Mouse (Mus musculus): ENCODE measurements around the gene Neurl1b.

Neurl1b gene

DNA sequence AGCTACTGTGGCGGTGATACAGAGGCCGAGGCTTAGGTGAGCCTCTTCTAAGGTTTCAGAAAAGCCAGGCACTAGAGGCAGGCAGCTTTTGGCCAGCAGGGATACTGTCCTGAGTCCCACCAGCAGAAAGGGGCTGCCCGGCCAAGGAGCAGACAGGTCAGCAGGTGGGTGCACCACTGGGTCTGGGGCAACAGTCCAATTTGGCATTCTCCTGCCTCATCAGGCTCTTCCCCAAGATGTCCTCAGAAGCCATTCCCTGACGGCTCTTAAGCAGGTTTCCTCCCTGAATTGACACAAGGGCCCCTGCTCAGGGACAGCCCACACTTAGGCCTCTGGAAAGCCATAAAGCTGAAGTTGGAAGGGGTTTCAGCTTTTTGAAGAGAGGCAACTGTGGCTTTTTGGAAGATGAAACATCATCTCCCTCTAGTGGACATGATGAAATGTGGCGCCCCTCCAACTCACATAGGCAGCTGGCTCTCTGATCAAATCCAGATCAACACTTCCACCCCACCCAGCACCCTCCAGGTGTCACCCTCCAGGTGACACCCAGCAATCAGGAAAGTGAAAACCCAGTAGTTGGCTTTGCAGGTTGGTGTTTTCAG lies 37.8 kb downstream of the Neurl1b start:
- DNase-seq (ENCODE audit: low read depth, low spot score), result peak; percentile 51

DNA sequence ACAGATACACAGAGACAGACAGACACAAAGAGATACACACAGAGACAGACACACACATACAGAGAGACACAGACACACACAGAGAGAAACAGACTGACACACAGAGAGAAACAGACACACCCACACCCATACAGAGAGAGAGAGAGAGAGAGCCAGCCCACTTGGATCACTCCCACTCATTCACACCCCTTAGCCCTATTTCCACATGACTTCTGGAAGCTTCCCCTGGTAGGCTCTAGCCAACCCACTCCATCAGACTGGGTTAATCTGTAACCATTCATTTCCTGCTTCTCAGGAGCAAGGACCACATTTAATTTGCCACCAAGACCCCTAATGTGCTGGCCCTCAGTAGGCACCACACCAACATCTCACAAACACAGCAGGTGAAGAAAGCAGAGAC lies 42.9 kb downstream of the Neurl1b start:
- peak; percentile 34 for DNase-seq (ENCODE audit: low read depth, low spot score)

DNA sequence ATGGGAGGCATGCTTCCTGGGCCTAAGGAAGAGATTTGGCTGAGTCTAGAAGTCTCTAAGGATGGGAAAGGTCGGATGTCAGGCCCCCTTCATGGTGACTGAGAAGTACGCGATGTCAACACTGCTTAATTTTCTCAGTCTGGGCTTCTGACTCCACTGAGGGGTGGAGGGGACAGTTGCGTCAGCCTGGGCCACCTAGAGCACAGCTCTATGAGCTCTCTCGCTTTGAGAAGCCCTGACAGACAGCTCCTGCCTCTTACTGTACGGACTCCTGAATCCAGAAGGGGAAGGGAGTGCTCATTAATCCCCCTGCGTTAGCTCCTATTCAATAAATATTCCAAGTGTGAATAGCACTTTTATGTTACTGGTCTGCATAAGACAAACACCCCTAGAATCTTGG lies 43.4 kb downstream of the Neurl1b start:
- no peak for DNase-seq (ENCODE audit: low read depth, low spot score)

DNA sequence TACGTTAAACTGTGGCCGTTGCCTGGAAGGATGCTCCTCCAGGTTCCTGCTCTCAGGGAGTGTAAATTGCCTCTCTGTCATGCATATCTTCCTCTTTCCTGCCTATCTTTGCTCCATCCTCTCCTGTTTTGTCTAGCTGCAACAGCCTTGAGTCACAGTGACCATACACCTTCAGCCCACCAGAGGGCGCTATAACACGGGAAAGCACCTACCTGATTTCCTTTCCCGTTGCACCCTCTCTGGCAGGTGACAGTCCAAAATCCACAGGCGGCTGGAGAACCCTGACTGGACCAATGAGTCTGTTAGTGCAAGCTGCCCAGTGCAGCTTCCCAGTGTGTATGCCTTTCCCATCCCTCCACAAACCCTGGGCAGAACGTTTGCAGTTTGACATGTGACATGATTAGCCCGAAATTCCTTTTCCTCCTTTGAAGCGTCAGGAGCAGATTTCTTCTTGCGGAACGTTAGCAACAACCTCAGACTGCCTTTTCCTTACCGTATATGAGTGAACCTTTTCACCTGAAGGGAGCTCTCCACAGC lies 48.1 kb downstream of the Neurl1b start:
- no peak for DNase-seq (ENCODE audit: low read depth, low spot score)

DNA sequence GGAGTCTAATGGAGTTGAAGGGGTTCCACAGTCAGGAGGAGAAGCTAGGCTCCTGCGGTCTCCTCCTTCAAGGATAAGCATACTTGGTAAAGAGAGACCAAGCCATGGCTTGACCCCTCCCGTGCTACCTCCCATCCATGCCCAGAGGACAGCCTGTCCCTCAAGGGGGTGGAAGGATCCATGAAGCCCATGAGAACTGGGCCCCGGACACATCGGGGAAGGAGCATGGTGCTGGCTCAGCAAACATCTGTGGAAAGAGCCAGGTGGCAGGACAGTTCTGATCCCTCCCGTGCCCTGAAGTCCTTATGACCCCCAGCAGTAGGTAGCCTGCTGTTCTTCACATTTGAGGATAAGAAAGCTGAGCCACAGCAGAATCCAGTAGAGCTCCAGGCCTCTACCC lies 48.8 kb downstream of the Neurl1b start:
- no peak for DNase-seq (ENCODE audit: low read depth, low spot score)

DNA sequence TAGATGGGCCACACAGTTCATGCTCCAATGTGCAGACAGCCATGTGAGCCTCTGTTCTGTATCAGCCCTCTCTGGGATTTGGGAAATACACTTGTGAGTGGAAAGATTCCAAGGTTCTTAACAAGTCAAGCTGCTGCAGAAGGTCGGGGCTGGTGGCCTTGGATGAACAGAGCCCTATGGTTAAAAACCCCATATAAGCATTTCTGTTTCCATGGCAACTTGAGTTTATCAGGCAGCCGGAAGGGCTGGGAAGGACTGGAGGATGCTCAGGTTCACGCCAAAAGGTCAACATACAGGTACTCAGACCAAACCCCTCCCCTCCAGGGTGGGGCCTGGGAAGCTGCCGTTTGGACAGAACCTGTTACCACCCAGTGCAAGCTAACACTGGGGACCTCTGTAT lies 49.4 kb downstream of the Neurl1b start:
- DNase-seq (ENCODE audit: low read depth, low spot score), result no peak

DNA sequence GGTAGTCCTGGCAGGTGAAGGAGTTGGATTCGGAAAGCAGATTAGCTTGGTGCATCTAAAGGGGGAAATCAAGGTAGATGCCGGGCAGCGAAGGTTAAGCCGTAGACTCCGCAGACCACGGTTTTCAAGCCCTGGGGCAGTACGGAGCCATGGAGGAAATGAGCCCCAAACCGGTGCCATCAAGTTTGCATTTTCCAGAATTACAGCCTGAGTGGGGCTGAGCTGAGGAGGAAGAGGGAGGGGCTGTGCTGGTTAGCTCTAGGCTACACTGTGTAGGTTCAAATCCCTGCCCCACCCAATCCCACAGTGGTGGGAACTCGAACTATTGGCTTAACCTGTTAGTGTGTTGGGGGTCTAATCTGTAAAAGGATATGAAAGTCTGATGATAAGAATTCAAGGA lies 49.9 kb downstream of the Neurl1b start:
- DNase-seq (ENCODE audit: low read depth, low spot score), result no peak

DNA sequence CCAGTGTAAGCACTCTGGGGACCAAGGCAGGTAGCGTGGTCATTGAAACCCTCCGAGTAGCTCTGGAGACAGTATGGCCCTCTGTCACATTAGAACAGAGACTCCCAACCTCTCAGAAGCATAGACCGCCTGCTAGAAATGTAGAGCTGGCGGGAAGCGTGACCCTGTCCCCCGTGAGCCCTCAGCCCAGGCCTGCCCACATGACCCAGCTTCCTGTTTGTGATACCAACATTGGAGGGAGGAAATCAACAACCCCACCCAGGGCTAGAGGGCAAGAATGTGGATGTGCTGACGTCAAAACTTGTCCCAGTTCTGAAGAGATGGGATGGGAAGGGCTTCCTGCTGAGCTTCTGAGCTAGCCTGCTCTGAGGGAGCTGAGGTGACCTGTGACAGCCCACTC lies 50.3 kb downstream of the Neurl1b start:
- DNase-seq (ENCODE audit: low read depth, low spot score), result no peak

DNA sequence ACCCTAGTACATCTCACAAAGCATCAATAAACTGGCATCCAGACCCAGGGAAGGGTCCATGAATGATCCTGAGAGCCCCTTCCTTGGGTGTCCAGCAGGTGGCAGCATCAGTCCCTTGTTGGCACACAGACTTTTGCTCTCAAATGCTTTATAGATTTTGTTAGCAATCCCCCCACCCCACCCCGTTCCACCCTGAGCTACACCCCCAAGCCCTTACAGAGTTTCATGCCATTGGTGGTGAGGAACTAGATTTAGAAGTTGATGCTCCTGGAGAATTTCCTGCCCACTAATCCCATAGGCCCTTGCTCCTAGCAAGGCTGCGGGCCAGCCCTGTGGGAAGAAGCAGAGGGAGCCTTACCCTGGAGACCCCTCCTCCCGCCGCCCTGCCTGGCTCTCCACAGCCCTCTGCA lies 52.1 kb downstream of the Neurl1b start:
- DNase-seq (ENCODE audit: low read depth, low spot score), result no peak

DNA sequence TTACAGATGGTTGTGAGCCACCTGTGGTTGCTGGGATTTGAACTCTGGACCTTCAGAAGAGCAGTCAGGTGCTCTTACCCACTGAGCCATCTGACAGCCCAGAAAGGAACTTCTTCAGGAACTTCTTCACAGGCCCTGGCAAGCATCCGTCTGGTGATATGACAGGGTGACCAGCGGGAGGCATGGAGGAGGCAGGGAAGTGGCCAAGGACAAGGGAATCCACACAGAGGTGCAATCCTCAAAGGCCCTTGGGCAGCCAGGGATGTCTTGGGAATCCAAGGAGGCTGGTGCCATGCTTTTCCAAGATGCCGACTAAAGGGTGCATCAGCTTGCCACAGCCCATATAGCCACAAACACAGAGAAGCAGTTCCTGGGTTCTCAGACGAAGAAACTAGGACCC lies 53.0 kb downstream of the Neurl1b start:
- DNase-seq (ENCODE audit: low read depth, low spot score), result no peak

DNA sequence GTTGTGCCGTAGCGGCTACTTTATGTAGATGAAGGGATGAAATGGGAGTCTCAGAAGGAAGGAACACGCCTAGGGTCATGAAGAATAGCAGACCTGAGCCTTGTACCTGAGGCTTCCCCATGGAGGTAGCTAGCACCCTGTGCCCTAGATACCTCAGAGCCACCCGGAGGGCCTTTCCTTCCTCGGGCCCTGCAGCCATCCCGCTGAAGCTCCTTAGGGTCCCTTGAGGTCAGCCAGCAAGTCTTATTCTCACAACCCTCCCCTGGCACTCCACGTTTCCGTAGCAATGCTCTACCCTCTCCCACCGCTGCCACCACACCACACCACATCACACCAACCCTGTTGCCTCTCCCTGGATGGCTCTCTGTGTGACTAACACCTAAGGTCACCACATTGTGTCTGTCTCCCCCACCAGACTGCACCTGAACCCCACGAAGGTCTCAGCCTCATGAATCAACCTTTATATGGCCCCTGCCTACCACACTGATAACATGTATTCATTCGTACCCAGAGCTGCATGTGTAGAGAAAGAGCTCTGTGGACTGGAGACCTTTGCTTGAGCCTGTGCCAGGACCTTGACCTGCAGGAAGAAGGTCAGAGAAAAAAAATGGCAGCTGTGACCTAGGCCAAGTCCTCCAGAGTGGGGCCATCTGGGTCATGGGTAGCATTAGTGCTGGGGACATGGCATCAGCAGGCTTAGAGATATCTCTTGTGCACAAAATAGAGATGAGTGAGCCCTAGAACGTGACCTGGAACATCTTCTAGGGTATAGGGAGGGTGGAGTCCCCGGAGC lies 53.7 kb downstream of the Neurl1b start:
- DNase-seq (ENCODE audit: low read depth, low spot score), result no peak

DNA sequence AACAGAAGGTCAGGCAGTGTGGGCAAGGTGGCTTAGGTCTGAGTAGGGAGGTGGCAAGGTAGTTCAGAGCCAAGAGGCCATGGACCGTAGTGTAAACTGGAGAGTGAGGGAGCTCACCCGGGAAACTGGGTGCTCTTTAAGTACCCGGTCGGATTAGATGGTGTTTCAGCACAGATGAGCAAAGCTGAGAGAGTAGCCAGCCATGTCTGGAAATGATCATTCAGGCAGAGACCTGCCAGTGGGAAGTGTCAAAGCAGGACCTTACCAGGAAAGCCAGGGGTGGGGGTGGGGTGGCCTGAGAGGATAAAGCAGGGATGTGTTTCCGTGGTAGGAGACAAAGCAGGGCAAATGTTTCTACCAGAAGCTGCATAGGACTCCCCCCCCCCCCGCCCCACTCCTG lies 62.2 kb downstream of the Neurl1b start:
- no peak for DNase-seq (ENCODE audit: low read depth, low spot score)

DNA sequence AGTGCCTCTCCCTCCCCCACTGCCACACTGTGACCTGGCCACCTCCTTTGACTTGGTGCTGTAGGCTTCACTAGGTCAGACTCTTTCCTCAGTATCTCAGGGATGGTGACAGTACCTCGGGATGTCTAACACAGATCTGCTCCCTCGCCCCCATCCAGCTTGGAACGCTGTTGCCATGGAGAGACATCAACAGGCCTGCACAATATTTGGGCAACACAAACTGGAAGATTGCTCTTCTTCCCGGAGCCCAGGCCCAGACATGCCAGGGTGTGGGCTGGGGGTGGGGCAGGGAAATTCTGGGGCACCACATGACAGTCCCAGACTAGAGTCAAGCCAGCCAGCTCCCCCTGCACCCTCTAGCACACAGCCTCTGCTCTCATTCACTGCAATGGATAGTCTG lies 64.0 kb downstream of the Neurl1b start:
- DNase-seq (ENCODE audit: low read depth, low spot score), result no peak

DNA sequence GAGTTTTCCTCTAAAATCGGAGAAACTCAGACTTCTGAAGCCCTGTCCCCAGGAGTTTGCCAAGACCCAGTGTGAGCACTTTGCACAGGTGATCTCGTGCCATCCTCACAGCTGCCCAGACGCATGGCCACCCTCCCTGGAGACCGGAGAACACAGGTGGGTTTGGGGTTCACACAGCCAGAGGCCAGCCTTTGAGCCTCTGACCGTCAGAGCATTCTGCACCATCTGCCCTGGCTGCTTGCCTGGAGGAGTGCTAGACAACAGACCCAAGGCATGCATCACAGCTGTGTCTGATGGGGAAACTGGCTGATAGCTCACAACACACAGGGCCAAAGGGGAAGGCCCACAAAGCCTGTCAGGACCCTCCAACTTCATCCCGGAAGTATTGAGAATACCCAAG lies 65.0 kb downstream of the Neurl1b start:
- DNase-seq (ENCODE audit: low read depth, low spot score), result no peak

DNA sequence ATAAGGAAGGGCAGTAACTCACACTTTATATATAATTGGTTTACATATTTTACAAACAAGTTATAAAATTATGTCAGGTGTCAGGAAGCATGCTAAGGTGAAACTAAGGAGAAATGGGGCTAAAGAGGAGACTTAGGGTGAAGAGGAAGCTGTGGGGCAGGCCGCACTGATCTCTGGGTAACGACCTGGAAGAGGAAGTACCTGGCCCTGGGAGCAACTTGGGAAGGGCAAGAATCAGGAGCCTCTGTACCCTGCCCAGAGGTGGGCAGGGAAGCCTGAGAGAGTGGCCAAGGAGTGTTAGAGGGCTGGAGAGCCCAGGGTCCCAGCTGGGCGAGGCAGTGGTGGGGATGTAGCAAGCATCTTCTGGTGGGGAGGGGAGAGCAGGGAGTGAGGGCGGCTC lies 66.3 kb downstream of the Neurl1b start:
- no peak for DNase-seq (ENCODE audit: low read depth, low spot score)

DNA sequence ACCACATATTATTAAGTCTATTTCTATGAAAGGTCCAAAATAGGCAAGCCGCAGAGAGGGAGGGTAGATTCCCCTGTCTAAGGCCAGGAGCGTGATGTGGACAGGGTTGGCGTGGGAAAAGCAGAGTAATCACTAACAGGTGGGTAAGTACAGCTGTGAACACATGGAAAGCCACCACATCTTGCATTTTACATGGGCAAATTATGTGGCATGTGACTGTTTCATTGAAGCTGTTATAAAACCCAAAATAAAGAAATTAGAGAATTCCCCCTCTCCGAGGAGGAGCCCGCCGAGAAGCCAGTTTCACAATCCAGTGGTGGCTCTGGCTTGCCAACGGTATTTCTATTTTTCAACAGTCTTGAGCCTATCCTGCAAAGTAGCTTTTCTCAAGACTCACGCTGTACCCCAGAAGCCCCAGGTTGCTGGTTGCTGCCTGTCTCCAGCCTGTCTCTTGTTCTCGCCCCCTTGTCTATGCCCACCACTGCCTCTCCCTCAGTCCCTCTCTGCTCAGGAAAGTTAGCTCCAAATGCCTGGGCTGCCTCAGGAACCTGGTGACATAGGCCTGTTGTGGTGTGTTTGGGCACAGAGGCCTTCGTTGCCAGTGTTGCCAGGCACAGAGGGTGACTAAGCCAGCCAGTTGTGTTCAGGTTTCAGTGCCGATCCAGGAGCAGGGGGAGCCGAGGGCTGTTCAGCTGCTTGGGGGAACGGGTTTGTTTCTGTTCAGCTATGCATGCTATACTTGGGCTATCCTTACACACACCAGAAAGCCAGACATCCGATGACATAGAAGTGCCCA lies 70.2 kb downstream of the Neurl1b start:
- DNase-seq (ENCODE audit: low read depth, low spot score), result no peak

DNA sequence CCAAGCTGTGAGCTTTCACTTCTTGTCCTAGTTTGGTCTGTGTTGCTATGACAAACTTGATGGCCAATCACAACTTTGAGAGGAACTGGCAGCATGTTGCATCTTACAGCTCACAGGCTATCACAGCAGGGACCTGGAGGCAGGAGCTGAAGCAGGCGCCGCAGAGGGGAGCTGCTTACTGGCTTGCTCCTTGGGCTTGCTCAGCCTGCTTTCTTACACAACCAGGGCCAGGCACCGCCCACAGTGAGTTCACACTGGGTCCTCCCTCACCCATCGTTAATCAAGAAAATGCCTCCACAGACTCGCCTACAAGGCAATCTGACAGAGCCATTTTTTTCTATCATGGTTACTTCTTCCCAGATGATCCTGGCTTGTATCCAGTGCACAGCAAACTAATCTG lies 72.6 kb downstream of the Neurl1b start:
- DNase-seq (ENCODE audit: low read depth, low spot score), result no peak

DNA sequence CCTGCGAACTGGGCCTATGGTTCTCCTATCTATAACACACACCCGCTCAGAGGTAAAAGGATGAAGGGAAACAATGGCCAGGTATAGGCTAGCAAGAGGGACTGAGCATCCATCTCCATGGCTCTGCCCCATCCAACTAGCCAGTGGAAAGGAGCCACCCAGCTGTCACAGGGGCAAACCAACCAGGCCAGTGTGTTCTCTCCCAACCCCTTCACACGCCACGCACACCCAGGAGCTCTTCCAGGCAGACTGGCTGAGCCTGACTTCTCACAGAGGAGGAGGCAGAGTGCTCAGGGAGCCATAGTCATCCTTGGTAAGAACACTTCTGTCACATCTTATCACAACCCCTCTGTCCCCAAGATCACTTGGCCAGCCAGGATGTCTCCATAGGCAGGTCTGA lies 73.3 kb downstream of the Neurl1b start:
- no peak for DNase-seq (ENCODE audit: low read depth, low spot score)

DNA sequence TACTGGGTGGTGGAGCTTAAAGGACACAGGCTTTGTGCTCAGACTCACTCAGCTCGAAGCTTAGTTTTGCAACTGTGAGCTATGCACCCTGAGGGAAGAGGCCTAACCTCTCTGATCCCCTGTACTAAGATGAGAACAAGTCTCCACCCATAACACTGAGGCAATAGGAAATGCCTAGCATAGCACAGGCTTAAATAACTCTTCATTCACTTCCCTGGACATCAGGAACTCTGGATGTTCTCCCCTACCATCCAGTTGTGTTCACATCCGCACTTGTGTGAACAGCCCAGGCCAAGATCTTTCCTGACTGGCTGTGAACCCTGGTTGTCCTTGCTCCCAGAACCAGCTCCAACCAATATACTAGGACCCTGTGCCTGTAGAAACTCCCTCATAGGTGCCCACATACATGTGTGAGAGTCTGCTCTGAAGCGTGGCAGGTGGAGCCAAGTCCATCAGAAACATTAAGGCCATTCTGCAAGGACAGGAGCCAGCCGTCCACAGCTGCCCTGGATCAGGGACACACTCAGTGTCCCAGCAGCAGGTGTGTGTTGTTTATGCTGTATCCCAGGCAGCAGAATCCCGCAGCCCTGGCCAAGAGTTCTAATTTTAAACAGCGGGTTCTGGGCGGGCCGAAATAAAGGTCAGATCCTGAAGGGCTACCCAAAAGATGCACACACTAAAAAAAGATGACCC lies 74.2 kb downstream of the Neurl1b start:
- DNase-seq (ENCODE audit: low read depth, low spot score), result no peak

DNA sequence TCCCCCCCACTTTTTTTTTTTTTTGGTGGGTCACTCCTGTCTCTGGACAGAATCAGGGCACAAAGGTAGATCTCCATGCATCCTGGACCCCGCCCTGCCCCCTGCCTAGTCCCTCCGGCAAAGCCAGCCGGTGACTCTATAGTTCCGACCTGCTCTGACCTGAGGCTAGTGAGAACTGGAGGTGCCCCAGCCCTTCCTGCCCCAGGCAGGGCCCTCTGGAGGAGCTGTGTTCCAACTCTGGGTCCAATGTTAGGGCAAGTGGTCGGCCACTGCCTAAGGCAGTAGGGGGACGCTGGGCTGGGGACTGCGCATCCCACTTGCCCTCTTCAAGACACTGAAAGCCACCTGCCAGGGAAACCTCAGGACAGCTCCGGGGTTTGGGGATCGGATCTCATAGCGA lies 75.4 kb downstream of the Neurl1b start:
- no peak for DNase-seq (ENCODE audit: low read depth, low spot score)

DNA sequence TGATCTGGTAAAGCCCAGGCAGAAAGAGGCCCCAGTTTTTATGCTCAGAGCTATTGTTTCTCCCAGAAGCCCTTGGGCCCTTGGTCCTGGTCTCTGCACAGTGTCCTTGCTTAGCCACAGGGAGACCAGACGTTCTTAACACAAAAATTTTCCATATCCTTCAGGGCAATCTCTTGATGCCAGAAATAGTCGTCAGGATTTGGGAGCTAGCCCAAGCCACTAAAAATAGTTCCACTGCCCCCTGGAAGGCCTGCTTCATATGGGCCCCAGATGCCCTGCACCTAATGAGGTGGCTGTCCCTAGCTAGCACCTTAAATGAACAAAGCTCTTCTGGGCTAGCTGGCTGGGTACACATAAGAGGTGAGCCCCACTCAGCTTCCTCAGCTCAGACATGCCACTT lies 76.3 kb downstream of the Neurl1b start:
- no peak for DNase-seq (ENCODE audit: low read depth, low spot score)

DNA sequence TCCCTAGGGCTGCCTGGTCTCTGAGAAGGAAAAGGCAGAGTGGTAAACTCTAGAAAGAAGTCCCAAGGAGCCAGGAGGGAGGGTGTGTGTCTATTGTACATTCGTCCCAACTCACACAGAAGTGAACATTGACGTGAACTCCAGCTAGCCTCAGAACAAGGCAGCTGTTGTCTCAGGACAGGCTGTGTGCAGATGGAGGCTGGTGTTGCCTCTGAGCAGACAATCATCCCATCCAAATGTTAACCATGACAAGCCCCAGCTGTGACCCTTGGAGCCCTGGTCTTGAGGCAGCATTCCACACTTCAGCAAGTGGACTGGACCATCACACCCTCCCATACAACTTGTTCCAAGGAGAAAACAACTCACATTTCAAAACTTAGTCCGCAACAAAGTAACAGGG lies 77.6 kb downstream of the Neurl1b start:
- no peak for DNase-seq (ENCODE audit: low read depth, low spot score)
